Mouse (Mus musculus) testis, adult 2 months (tissue): ENCODE data around the gene Gipr.

Experiments used
- CTCF ChIP-seq: fragments of 200-500 bp; IDR thresholded peaks from 2 replicates; pipeline ENCODE4 v1.5.1; 2012; ENCODE audit warnings: low read depth, mild to moderate bottlenecking, inconsistent platforms, low read length, moderate library complexity; ENCODE audit not compliant: control insufficient read depth, insufficient read depth, insufficient replicate concordance
- POLR2A ChIP-seq: fragments of 200-500 bp; IDR thresholded peaks from 2 replicates; pipeline ENCODE4 v1.6.1; 2012; ENCODE audit warnings: low read depth, mild to moderate bottlenecking, inconsistent platforms, low read length, moderate library complexity; ENCODE audit not compliant: control insufficient read depth

DNA sequence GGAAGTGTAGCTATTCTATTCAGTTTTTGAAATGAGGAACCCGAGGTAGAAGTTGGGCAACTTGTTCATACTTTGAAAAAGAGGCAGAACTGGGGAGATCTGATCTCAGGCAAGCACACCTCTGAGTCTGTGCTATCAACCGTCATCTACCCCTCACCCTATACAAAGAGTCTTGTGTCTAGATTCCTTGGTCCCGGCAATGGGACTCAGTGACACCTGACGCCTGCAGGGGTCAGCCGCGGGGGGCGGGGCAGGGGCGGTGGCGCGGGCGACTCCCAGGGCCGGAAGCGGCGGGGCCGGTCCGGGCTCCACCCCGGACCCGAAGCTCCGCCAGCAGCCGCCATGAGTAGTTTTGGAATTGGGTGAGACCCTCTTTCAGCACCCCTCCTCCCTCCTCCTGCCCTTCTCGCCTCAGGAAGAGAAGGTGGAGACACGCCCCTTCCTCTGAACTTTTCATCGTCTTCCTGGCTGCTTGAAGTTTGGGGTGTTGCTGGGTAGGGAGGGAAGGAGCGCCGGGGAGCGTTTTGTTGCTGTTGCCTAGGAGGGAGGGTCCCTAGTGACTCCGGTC, 15.0 kb upstream of the Gipr start:
- TF ChIP-seq CTCF (no peak), POLR2A (no peak)
